Mouse (Mus musculus) MEL (cell line): Measurements from ENCODE around the gene Pacs1. TPM values are rescaled to one million over a fixed set of nuclear protein-coding genes. Genes with fewer than 3 reads are reported as not detected.

Source experiments
- DNase-seq: peaks from one replicate; pipeline ENCODE4 v3.0.0; 2011; ENCODE audit warnings: low read depth, low spot score
- H3K27ac ChIP-seq: 2 replicates; pipeline ENCODE4 v1.5.1; 2012; ENCODE audit warnings: low read depth, mild to moderate bottlenecking, control low read depth, low read length, moderate library complexity; ENCODE audit not compliant: control insufficient read depth
- H3K27me3 ChIP-seq, 2 experiments: fragments of 150-350 bp in 1 of 2; sonication (generic) in 1 of 2; 2 replicates each; pipeline ENCODE4 v1.6.1; 2012; ENCODE audit warnings: low read length in 2 of 2, mild to moderate bottlenecking in 2 of 2, improper control_type of control experiment in 1 of 2, moderate library complexity in 1 of 2; ENCODE audit not compliant: insufficient read depth in 2 of 2, control insufficient read depth in 1 of 2
- H3K36me3 ChIP-seq, 2 experiments: 2 replicates each; pipeline ENCODE4 v1.6.1; 2012 to 2014; ENCODE audit warnings: low read length in 2 of 2, improper control_type of control experiment in 1 of 2, inconsistent platforms in 1 of 2, mild to moderate bottlenecking in 1 of 2; ENCODE audit not compliant: insufficient read depth in 2 of 2, control insufficient read depth in 1 of 2
- H3K4me1 ChIP-seq, 2 experiments: fragments of 150-350 bp in 1 of 2; sonication (generic) in 1 of 2; 2 replicates each; pipeline ENCODE4 v1.6.1; 2012; ENCODE audit warnings: low read length in 2 of 2, improper control_type of control experiment in 1 of 2, mild to moderate bottlenecking in 1 of 2; ENCODE audit not compliant: insufficient read depth in 2 of 2, control insufficient read depth in 1 of 2
- H3K4me3 ChIP-seq, 2 experiments: fragments of 150-350 bp in 1 of 2; sonication (generic) in 1 of 2; 2 replicates each; pipeline ENCODE4 v1.5.1; 2012; ENCODE audit warnings: low read depth in 2 of 2, low read length in 2 of 2, mild to moderate bottlenecking in 2 of 2, moderate library complexity in 2 of 2, control low read depth in 1 of 2, improper control_type of control experiment in 1 of 2; ENCODE audit not compliant: control insufficient read depth in 1 of 2, insufficient read depth in 1 of 2
- H3K79me2 ChIP-seq: 2 replicates; pipeline ENCODE4 v1.6.1; 2012; ENCODE audit warnings: mild to moderate bottlenecking, low read length, moderate library complexity; ENCODE audit not compliant: control insufficient read depth, poor library complexity, insufficient read depth
- H3K9ac ChIP-seq: 2 replicates; pipeline ENCODE4 v1.6.1; 2012; ENCODE audit warnings: low read depth, mild to moderate bottlenecking, control low read depth, low read length, moderate library complexity; ENCODE audit not compliant: control insufficient read depth, poor library complexity, severe bottlenecking
- H3K9me3 ChIP-seq: fragments of 150-350 bp; sonication (generic); replicated peaks from 2 replicates; pipeline ENCODE4 v1.6.1; 2012; ENCODE audit warnings: mild to moderate bottlenecking, low read length, improper control_type of control experiment, moderate library complexity; ENCODE audit not compliant: insufficient read depth
- BHLHE40 ChIP-seq: IDR thresholded peaks from 2 replicates; pipeline ENCODE4 v1.6.1; 2012; ENCODE audit warnings: low read depth, mild to moderate bottlenecking, inconsistent platforms, low read length, improper control_type of control experiment, borderline replicate concordance
- CHD2 ChIP-seq: IDR thresholded peaks from 2 replicates; pipeline ENCODE4 v1.6.1; 2011; ENCODE audit warnings: low read length, improper control_type of control experiment
- E2F4 ChIP-seq: IDR thresholded peaks from 2 replicates; pipeline ENCODE4 v1.6.1; 2011; ENCODE audit warnings: low read depth, low read length, improper control_type of control experiment, borderline replicate concordance
- ETS1 ChIP-seq: IDR thresholded peaks from 2 replicates; pipeline ENCODE4 v1.6.1; 2012; ENCODE audit warnings: low read depth, mild to moderate bottlenecking, inconsistent platforms, low read length, improper control_type of control experiment, moderate library complexity
- HCFC1 ChIP-seq: IDR thresholded peaks from 2 replicates; pipeline ENCODE4 v1.6.1; 2012; ENCODE audit warnings: low read depth, mild to moderate bottlenecking, inconsistent platforms, low read length, improper control_type of control experiment, moderate library complexity
- KAT2A ChIP-seq: conservative IDR thresholded peaks from 2 replicates; pipeline ENCODE4 v1.6.1; 2012; ENCODE audit warnings: low read depth, low read length, improper control_type of control experiment, inconsistent platforms
- MAFK ChIP-seq: IDR thresholded peaks from 2 replicates; pipeline ENCODE4 v1.6.1; 2011; ENCODE audit warnings: low read depth, mild to moderate bottlenecking, low read length, improper control_type of control experiment, borderline replicate concordance
- MAZ ChIP-seq: IDR thresholded peaks from 2 replicates; pipeline ENCODE4 v1.6.1; 2012; ENCODE audit warnings: low read depth, mild to moderate bottlenecking, inconsistent platforms, low read length, improper control_type of control experiment
- MXI1 ChIP-seq: IDR thresholded peaks from 2 replicates; pipeline ENCODE4 v1.6.1; 2011; ENCODE audit warnings: mild to moderate bottlenecking, low read depth, low read length, improper control_type of control experiment
- MYC ChIP-seq: IDR thresholded peaks from 2 replicates; pipeline ENCODE4 v1.6.1; 2011; ENCODE audit warnings: low read depth, mild to moderate bottlenecking, low read length, improper control_type of control experiment, moderate library complexity
- NELFE ChIP-seq: IDR thresholded peaks from 2 replicates; pipeline ENCODE4 v1.6.1; 2011; ENCODE audit warnings: low read depth, low read length, improper control_type of control experiment
- NRF1 ChIP-seq: IDR thresholded peaks from 2 replicates; pipeline ENCODE4 v1.6.1; 2014; ENCODE audit warnings: low read depth, mild to moderate bottlenecking, inconsistent platforms, low read length, improper control_type of control experiment, moderate library complexity; ENCODE audit not compliant: poor library complexity, insufficient read depth, severe bottlenecking
- POLR2A ChIP-seq, 2 experiments: IDR thresholded peaks; 2 replicates each; pipeline ENCODE4 v1.6.1; 2011 to 2012; ENCODE audit warnings: low read length in 2 of 2, mild to moderate bottlenecking in 2 of 2, control low read depth in 1 of 2, improper control_type of control experiment in 1 of 2, low read depth in 1 of 2, moderate library complexity in 1 of 2; ENCODE audit not compliant: control insufficient read depth in 1 of 2, insufficient read depth in 1 of 2, poor library complexity in 1 of 2
- POLR2AphosphoS2 ChIP-seq: IDR thresholded peaks from 2 replicates; pipeline ENCODE4 v1.6.1; 2011; ENCODE audit warnings: low read length, improper control_type of control experiment
- POLR2AphosphoS5 ChIP-seq: IDR thresholded peaks from 2 replicates; pipeline ENCODE4 v1.6.1; 2012; ENCODE audit warnings: low read depth, borderline replicate concordance, mild to moderate bottlenecking, inconsistent platforms, low read length, moderate library complexity, mixed read lengths
- RCOR1 ChIP-seq: IDR thresholded peaks from 2 replicates; pipeline ENCODE4 v1.6.1; 2012; ENCODE audit warnings: low read depth, mild to moderate bottlenecking, inconsistent platforms, low read length, improper control_type of control experiment
- SMC3 ChIP-seq: IDR thresholded peaks from 2 replicates; pipeline ENCODE4 v1.6.1; 2011; ENCODE audit warnings: low read depth, low read length, improper control_type of control experiment
- TAL1 ChIP-seq: IDR thresholded peaks from 2 replicates; pipeline ENCODE4 v1.6.1; 2012; ENCODE audit warnings: mild to moderate bottlenecking, inconsistent platforms, low read length, moderate library complexity, mixed read lengths
- TCF12 ChIP-seq: IDR thresholded peaks from 2 replicates; pipeline ENCODE4 v1.6.1; 2014; ENCODE audit warnings: low read depth, mild to moderate bottlenecking, inconsistent platforms, low read length, improper control_type of control experiment, moderate library complexity
- UBTF ChIP-seq: IDR thresholded peaks from 2 replicates; pipeline ENCODE4 v1.6.1; 2012; ENCODE audit warnings: low read depth, mild to moderate bottlenecking, inconsistent platforms, low read length, improper control_type of control experiment, moderate library complexity, borderline replicate concordance; ENCODE audit not compliant: insufficient read depth
- USF2 ChIP-seq, 2 experiments: IDR thresholded peaks; 2 replicates each; pipeline ENCODE4 v1.6.1; 2011 to 2012; ENCODE audit warnings: improper control_type of control experiment in 2 of 2, low read length in 2 of 2, borderline replicate concordance in 1 of 2, inconsistent platforms in 1 of 2, low read depth in 1 of 2, mild to moderate bottlenecking in 1 of 2; ENCODE audit not compliant: insufficient read depth in 1 of 2
- ZMIZ1 ChIP-seq: IDR thresholded peaks from 2 replicates; pipeline ENCODE4 v1.6.1; 2012; ENCODE audit warnings: low read depth, mild to moderate bottlenecking, inconsistent platforms, low read length, improper control_type of control experiment, moderate library complexity
- polyA plus RNA-seq, 2 experiments: library from polyadenylated mRNA; stranded (reverse) in 1 of 2; unstranded in 1 of 2; fragments of >175 nt in 1 of 2; fragments of >200 nt in 1 of 2; gene quantifications; 2 replicates each; pipeline versions ENCODE4 v1.2.1 to v1.2.4; 2012; ENCODE audit warnings: low replicate concordance in 2 of 2, low read depth in 1 of 2; ENCODE audit not compliant: insufficient read length in 2 of 2, insufficient read depth in 1 of 2, missing spikeins in 1 of 2
- total RNA-seq: library from RNA; depleted of rRNA; stranded (reverse); fragments of 300-350 nt; gene quantifications from 2 replicates; pipeline ENCODE4 v1.2.3, GENCODE M21; 2012

The Pacs1 gene
- total and polyA plus RNA-seq, 3 experiments = 5.7 to 19.9 TPM; not detected in 1

DNA sequence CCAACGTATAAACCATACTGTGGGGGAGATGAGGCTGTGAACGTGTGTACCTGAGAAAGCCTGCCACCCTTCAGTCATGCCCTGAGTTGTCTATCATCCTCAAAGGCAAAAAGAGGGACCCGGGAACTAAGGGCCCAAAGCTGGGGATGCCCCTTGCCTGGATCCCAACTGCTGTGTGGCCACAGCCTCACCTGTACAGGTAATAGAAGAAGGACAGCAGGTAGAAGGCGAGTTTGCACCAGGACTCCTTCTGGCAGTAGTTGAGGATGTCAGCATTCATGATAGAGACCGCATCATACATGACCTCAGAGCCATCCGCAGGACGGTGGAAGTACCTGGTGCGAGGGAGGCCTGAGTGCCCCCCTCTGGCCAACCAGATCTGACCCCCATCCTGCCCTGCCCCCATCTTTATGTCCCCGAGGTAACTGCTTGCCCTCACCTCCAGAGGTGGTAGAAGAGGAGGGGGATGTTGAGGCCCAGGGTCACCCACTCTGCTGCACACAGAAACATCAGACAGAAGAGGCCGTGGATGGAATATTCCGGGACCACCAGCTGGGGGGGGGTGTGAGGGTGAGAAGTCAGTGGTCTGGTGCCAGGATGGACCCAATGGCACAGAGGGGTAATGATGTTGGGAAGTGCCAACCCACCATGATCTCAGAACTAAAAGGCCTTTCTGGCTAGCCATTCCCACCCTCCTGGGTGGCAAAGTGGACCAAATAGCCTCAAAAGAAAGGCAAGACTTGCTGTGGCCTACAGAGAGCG, 179.3 kb downstream of the Pacs1 start:
- Histone ChIP-seq H3K4me1 (peaks cover 0 to 19% of the 10 kb centered on the region in 2 experiments; a peak in 2 of 4 replicates), H3K36me3 (peaks cover 0 to 4% of the 10 kb centered on the region in 2 experiments; a peak in 2 of 4 replicates), H3K27ac (no peak overlapping the region)
- TF ChIP-seq BHLHE40 (no peak), MAFK (no peak), NRF1 (no peak), POLR2AphosphoS2 (no peak), MXI1 (no peak), TCF12 (no peak), USF2 (IDR thresholded peaks at IDR 0.05; ENCODE audit: borderline replicate concordance in 1 of 2, insufficient read depth in 1 of 2, low read depth in 1 of 2, low read length in 2 of 2) (no peak), CHD2 (no peak), E2F4 (no peak), MAZ (no peak), MYC (no peak), UBTF (no peak), TAL1 (no peak), ETS1 (no peak), SMC3 (no peak)
- TF ChIP-seq, all 39 proteins: peak for 0
- no peak overlapping the region for H3K9ac ChIP-seq
- peaks cover 2% of the 10 kb centered on the region; the same call in 1 of the 2 replicates for H3K79me2 ChIP-seq
- no peak overlapping the region for H3K4me3 ChIP-seq
- no peak for DNase-seq
- H3K9me3 ChIP-seq = no peaks in the 10 kb centered on the region
- no peaks in the 10 kb centered on the region for H3K27me3 ChIP-seq

DNA sequence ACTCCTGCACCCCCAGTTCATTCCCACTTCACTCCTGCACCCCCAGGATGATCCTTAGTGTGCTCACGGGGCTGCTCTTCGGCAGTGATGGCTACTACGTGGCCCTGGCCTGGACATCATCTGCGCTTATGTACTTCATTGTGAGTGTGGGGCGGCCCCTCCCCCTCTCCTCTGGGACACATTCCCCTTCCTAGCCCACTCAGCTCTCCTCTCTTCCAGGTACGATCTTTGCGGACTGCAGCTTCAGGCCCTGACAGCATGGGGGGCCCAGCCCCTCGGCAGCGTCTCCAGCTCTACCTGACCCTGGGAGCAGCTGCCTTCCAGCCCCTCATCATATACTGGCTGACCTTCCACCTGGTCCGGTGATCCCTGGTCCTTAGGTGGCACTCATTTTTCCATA, 180.8 kb downstream of the Pacs1 start:
- Histone ChIP-seq H3K9ac (no peak overlapping the region), H3K79me2 (peaks cover 3% of the 10 kb centered on the region; the same call in 1 of the 2 replicates), H3K27ac (no peak overlapping the region), H3K4me3 (no peak overlapping the region), H3K27me3 (no peaks in the 10 kb centered on the region), H3K4me1 (peaks cover 0 to 25% of the 10 kb centered on the region in 2 experiments; a peak in 2 of 4 replicates), H3K9me3 (no peaks in the 10 kb centered on the region), H3K36me3 (peaks cover 0 to 4% of the 10 kb centered on the region in 2 experiments; a peak in 2 of 4 replicates)
- TF ChIP-seq MAFK = no peak
- no peak for TF ChIP-seq POLR2A (IDR thresholded peaks at IDR 0.05; ENCODE audit: control insufficient read depth in 1 of 2, insufficient read depth in 1 of 2, low read depth in 1 of 2, low read length in 2 of 2, poor library complexity in 1 of 2)
- no peak for TF ChIP-seq NELFE
- TF ChIP-seq KAT2A = no peak
- no peak for TF ChIP-seq POLR2AphosphoS5
- TF ChIP-seq ZMIZ1 = no peak
- no peak for TF ChIP-seq HCFC1
- no peak for TF ChIP-seq MXI1
- TF ChIP-seq RCOR1 = no peak
- no peak for TF ChIP-seq TAL1
- no peak for DNase-seq
